Mouse (Mus musculus): Measurements from ENCODE around the gene Nebl. TPM values are rescaled to one million over a fixed set of nuclear protein-coding genes. Genes with fewer than 3 reads are reported as not detected.

Nebl gene
- polyA plus RNA-seq, 1 experiment from 2014 or later: 337 TPM

- Histone ChIP-seq H3K36me3 (no peaks in the 10 kb centered on the region), H3K9me3 (replicated peaks) (no peaks in the 10 kb centered on the region), H3K9ac (no peak overlapping the region), H3K27ac (ENCODE audit: poor library complexity, severe bottlenecking) (peak overlapping the region; percentile 75), H3K4me3 (no peak overlapping the region), H3K27me3 (replicated peaks) (no peaks in the 10 kb centered on the region), H3K4me1 (replicated peaks) (peaks cover 9% of the 10 kb centered on the region; the same call in 1 of the 2 replicates), H3K4me2 (no peak overlapping the region)
- 34% methylated on average over 3 of the region's 3 CpGs for WGBS
- ATAC-seq (ENCODE audit: insufficient number of reproducible peaks, low FRiP score): no peak
These were observed 107.3 kb downstream of the Nebl start for GRCm38 (mm10) chr2:17623931-17624330.

- peaks cover 5% of the 10 kb centered on the region; the same call in 1 of the 2 replicates for H3K4me1 ChIP-seq (replicated peaks)
- H3K9ac ChIP-seq: no peak overlapping the region
- 66% methylated on average over 3 of the region's 3 CpGs for WGBS
- no peaks in the 10 kb centered on the region for H3K27me3 ChIP-seq (replicated peaks)
- no peak overlapping the region for H3K27ac ChIP-seq (ENCODE audit: poor library complexity, severe bottlenecking)
- no peak overlapping the region for H3K4me3 ChIP-seq
- H3K9me3 ChIP-seq (replicated peaks): peaks cover 5% of the 10 kb centered on the region; the same call in 1 of the 2 replicates
- no peak for ATAC-seq (ENCODE audit: insufficient number of reproducible peaks, low FRiP score)
- no peak overlapping the region for H3K4me2 ChIP-seq
- no peaks in the 10 kb centered on the region for H3K36me3 ChIP-seq
These were observed 121.0 kb downstream of the Nebl start for GRCm38 (mm10) chr2:17610259-17610658.

GRCm38 (mm10) chr2:17603573-17603972 lies 127.7 kb downstream of the Nebl start:
- Histone ChIP-seq H3K4me1 (replicated peaks) (no peaks in the 10 kb centered on the region), H3K9ac (no peak overlapping the region), H3K4me3 (no peak overlapping the region), H3K36me3 (no peaks in the 10 kb centered on the region), H3K27me3 (replicated peaks) (no peaks in the 10 kb centered on the region), H3K9me3 (replicated peaks) (no peaks in the 10 kb centered on the region), H3K27ac (ENCODE audit: poor library complexity, severe bottlenecking) (no peak overlapping the region), H3K4me2 (no peak overlapping the region)
- no peak for ATAC-seq (ENCODE audit: insufficient number of reproducible peaks, low FRiP score)
- WGBS: 58% methylated on average over 4 of the region's 4 CpGs

GRCm38 (mm10) chr2:17600652-17601051 lies 130.6 kb downstream of the Nebl start:
- WGBS: 79% methylated on average over 2 of the region's 2 CpGs
- no peak overlapping the region for H3K27ac ChIP-seq (ENCODE audit: poor library complexity, severe bottlenecking)
- ATAC-seq (ENCODE audit: insufficient number of reproducible peaks, low FRiP score): no peak
- no peak overlapping the region for H3K4me3 ChIP-seq
- no peaks in the 10 kb centered on the region for H3K4me1 ChIP-seq (replicated peaks)
- H3K4me2 ChIP-seq: no peak overlapping the region
- no peaks in the 10 kb centered on the region for H3K27me3 ChIP-seq (replicated peaks)
- H3K9ac ChIP-seq: no peak overlapping the region
- no peaks in the 10 kb centered on the region for H3K36me3 ChIP-seq
- H3K9me3 ChIP-seq (replicated peaks): no peaks in the 10 kb centered on the region

DNA sequence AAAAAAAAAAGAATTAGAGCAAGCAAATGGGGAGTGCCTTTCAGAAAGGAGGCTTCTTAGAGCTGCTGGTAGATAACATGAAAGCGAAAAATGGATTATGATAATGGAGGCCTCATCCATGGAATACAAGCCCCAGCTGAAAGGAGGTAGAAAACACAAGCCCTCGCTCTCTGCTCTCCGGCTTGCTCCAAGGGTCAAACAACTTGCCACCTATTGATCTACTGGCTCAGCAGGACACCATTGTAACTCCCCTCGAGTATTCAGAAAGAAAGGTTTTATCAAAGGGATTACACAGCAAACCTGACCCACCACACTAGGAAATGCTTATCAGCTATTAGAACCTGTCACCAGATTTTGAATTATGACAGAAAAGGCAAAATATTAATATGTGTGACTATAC lies 131.4 kb downstream of the Nebl start:
- WGBS: 63% methylated on average over 4 of the region's 4 CpGs

DNA sequence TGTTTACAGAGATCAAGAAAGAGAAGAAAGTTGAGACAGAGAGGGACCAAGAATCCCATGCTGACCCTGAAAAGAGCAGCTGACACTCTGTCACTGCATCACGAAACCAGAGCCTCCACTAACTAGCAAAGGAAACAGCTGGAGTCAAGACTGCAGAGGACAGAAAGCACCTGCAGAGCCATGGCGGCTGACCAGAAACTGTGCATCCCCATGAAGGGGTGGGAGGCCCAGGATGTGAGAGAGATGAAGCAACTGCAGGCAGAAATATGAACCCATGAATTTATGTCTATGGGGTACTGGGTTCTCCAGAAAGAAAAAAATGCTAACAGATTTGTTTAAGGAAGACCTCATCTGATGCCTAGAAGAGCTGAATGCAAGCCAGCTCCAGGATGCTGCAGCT lies 133.3 kb downstream of the Nebl start:
- no peak for ATAC-seq (ENCODE audit: insufficient number of reproducible peaks, low FRiP score)
- H3K4me3 ChIP-seq: no peak overlapping the region
- no peak overlapping the region for H3K9ac ChIP-seq
- H3K4me1 ChIP-seq (replicated peaks): no peaks in the 10 kb centered on the region
- H3K27me3 ChIP-seq (replicated peaks): no peaks in the 10 kb centered on the region
- H3K27ac ChIP-seq (ENCODE audit: poor library complexity, severe bottlenecking): no peak overlapping the region
- H3K9me3 ChIP-seq (replicated peaks): no peaks in the 10 kb centered on the region
- H3K4me2 ChIP-seq: no peak overlapping the region
- WGBS: 48% methylated on average over 2 of the region's 2 CpGs
- no peaks in the 10 kb centered on the region for H3K36me3 ChIP-seq

More for the DNA sequence above, 131.4 kb downstream of the Nebl start:
- ATAC-seq (ENCODE audit: insufficient number of reproducible peaks, low FRiP score): no peak
- Histone ChIP-seq H3K4me1 (replicated peaks) (no peaks in the 10 kb centered on the region), H3K9me3 (replicated peaks) (no peaks in the 10 kb centered on the region), H3K9ac (no peak overlapping the region), H3K27me3 (replicated peaks) (no peaks in the 10 kb centered on the region), H3K4me3 (no peak overlapping the region), H3K4me2 (no peak overlapping the region), H3K36me3 (no peaks in the 10 kb centered on the region), H3K27ac (ENCODE audit: poor library complexity, severe bottlenecking) (no peak overlapping the region)

DNA sequence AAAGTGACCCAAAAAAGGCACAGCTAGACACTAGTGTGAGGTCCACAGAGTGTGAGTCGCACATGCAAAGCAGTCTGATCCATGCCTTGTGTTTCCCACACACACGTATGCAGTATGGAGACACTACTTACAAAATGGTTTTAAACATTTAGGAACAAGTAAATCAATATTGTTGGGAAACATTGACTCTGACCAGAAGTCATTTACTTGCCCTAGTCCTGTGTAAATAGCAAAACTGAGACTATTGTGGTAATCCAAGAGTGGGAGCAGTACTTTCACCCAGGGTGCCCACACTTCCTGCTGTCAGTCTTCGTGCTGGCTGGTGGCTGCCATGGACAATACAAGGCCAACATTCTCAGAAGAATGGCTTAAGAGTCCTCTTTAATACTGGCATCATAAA lies 141.6 kb downstream of the Nebl start:
- Histone ChIP-seq H3K27me3 (replicated peaks) (no peaks in the 10 kb centered on the region), H3K4me3 (no peak overlapping the region), H3K4me2 (no peak overlapping the region), H3K27ac (ENCODE audit: poor library complexity, severe bottlenecking) (no peak overlapping the region), H3K9ac (no peak overlapping the region), H3K9me3 (replicated peaks) (no peaks in the 10 kb centered on the region), H3K36me3 (no peaks in the 10 kb centered on the region), H3K4me1 (replicated peaks) (no peaks in the 10 kb centered on the region)
- WGBS: 74% methylated on average over 3 of the region's 3 CpGs
- no peak for ATAC-seq (ENCODE audit: insufficient number of reproducible peaks, low FRiP score)

GRCm38 (mm10) chr2:17585329-17585992 lies 145.8 kb downstream of the Nebl start:
- Histone ChIP-seq H3K4me3 (no peak overlapping the region), H3K4me2 (no peak overlapping the region), H3K36me3 (no peaks in the 10 kb centered on the region), H3K9me3 (replicated peaks) (no peaks in the 10 kb centered on the region), H3K27ac (ENCODE audit: poor library complexity, severe bottlenecking) (no peak overlapping the region), H3K4me1 (replicated peaks) (no peaks in the 10 kb centered on the region), H3K27me3 (replicated peaks) (no peaks in the 10 kb centered on the region), H3K9ac (no peak overlapping the region)
- ATAC-seq (ENCODE audit: insufficient number of reproducible peaks, low FRiP score): no peak
- WGBS: 79% methylated on average over 6 of the region's 6 CpGs

- H3K36me3 ChIP-seq: no peaks in the 10 kb centered on the region
- no peak overlapping the region for H3K4me2 ChIP-seq
- no peak for ATAC-seq (ENCODE audit: insufficient number of reproducible peaks, low FRiP score)
- no peaks in the 10 kb centered on the region for H3K9me3 ChIP-seq (replicated peaks)
- H3K27me3 ChIP-seq (replicated peaks): no peaks in the 10 kb centered on the region
- no peaks in the 10 kb centered on the region for H3K4me1 ChIP-seq (replicated peaks)
- 72% methylated on average over 3 of the region's 3 CpGs for WGBS
- H3K27ac ChIP-seq (ENCODE audit: poor library complexity, severe bottlenecking): no peak overlapping the region
- H3K4me3 ChIP-seq: no peak overlapping the region
- no peak overlapping the region for H3K9ac ChIP-seq
These were observed 155.6 kb downstream of the Nebl start for GRCm38 (mm10) chr2:17575648-17576047.

- H3K4me2 ChIP-seq: no peak overlapping the region
- no peaks in the 10 kb centered on the region for H3K9me3 ChIP-seq (replicated peaks)
- no peaks in the 10 kb centered on the region for H3K4me1 ChIP-seq (replicated peaks)
- no peaks in the 10 kb centered on the region for H3K27me3 ChIP-seq (replicated peaks)
- ATAC-seq (ENCODE audit: insufficient number of reproducible peaks, low FRiP score): no peak
- no peaks in the 10 kb centered on the region for H3K36me3 ChIP-seq
- H3K9ac ChIP-seq: no peak overlapping the region
- H3K4me3 ChIP-seq: no peak overlapping the region
- H3K27ac ChIP-seq (ENCODE audit: poor library complexity, severe bottlenecking): no peak overlapping the region
- WGBS: 42% methylated on average over 2 of the region's 2 CpGs
These were observed 159.5 kb downstream of the Nebl start for GRCm38 (mm10) chr2:17571716-17572115.

- no peaks in the 10 kb centered on the region for H3K4me1 ChIP-seq (replicated peaks)
- H3K27me3 ChIP-seq (replicated peaks): no peaks in the 10 kb centered on the region
- H3K36me3 ChIP-seq: no peaks in the 10 kb centered on the region
- no peak overlapping the region for H3K27ac ChIP-seq (ENCODE audit: poor library complexity, severe bottlenecking)
- H3K4me2 ChIP-seq: no peak overlapping the region
- no peak for ATAC-seq (ENCODE audit: insufficient number of reproducible peaks, low FRiP score)
- 67% methylated on average over 4 of the region's 4 CpGs for WGBS
- H3K9ac ChIP-seq: no peak overlapping the region
- H3K4me3 ChIP-seq: no peak overlapping the region
- H3K9me3 ChIP-seq (replicated peaks): no peaks in the 10 kb centered on the region; the same call in 1 of the 2 replicates
These were observed 172.1 kb downstream of the Nebl start for GRCm38 (mm10) chr2:17558889-17559742.

Measured in heart, embryonic 12.5 days (tissue).